Mouse (Mus musculus): ENCODE results near the gene Epn3. TPM values are rescaled to one million over a fixed set of nuclear protein-coding genes. Genes with fewer than 3 reads are reported as not detected.

Gene Epn3
- total RNA-seq, 2 experiments from 2014 or later, result not detected

- ATAC-seq (replicated peaks; ENCODE audit: low FRiP score, poor library complexity, severe bottlenecking), result no peak
These were observed 739 bp downstream of the Epn3 start for GRCm38 (mm10) chr11:94499035-94499434.

- ATAC-seq (replicated peaks; ENCODE audit: low FRiP score, poor library complexity, severe bottlenecking), result no peak
These were observed 1.4 kb downstream of the Epn3 start for GRCm38 (mm10) chr11:94498093-94498996.

GRCm38 (mm10) chr11:94495415-94495814 is 4.4 kb downstream of the Epn3 start:
- no peak for ATAC-seq (replicated peaks; ENCODE audit: low FRiP score, poor library complexity, severe bottlenecking)

- no peak for ATAC-seq (replicated peaks; ENCODE audit: low FRiP score, poor library complexity, severe bottlenecking)
These were observed 8.1 kb downstream of the Epn3 start for GRCm38 (mm10) chr11:94491749-94492099.

GRCm38 (mm10) chr11:94491035-94491748 is 8.6 kb downstream of the Epn3 start:
- ATAC-seq (replicated peaks; ENCODE audit: low FRiP score, poor library complexity, severe bottlenecking), result no peak

GRCm38 (mm10) chr11:94489745-94490144 is 10.0 kb downstream of the Epn3 start:
- ATAC-seq (replicated peaks; ENCODE audit: low FRiP score, poor library complexity, severe bottlenecking), result no peak

GRCm38 (mm10) chr11:94488767-94489533 is 10.8 kb downstream of the Epn3 start:
- ATAC-seq (replicated peaks; ENCODE audit: low FRiP score, poor library complexity, severe bottlenecking), result no peak

GRCm38 (mm10) chr11:94486001-94486400 is 13.8 kb downstream of the Epn3 start, which contains the start of gene Spata20:
Gene Spata20, minus strand, starts transcription at chr11:94486179.
- ATAC-seq (replicated peaks; ENCODE audit: low FRiP score, poor library complexity, severe bottlenecking), result peak; percentile 77

- ATAC-seq (replicated peaks; ENCODE audit: low FRiP score, poor library complexity, severe bottlenecking), result no peak
These were observed 14.6 kb downstream of the Epn3 start for GRCm38 (mm10) chr11:94485223-94485622.

GRCm38 (mm10) chr11:94484636-94485035 is 15.1 kb downstream of the Epn3 start:
- ATAC-seq (replicated peaks; ENCODE audit: low FRiP score, poor library complexity, severe bottlenecking), result no peak

GRCm38 (mm10) chr11:94483921-94484320 is 15.9 kb downstream of the Epn3 start:
- ATAC-seq (replicated peaks; ENCODE audit: low FRiP score, poor library complexity, severe bottlenecking), result no peak

GRCm38 (mm10) chr11:94483436-94483835 is 16.3 kb downstream of the Epn3 start:
- no peak for ATAC-seq (replicated peaks; ENCODE audit: low FRiP score, poor library complexity, severe bottlenecking)

GRCm38 (mm10) chr11:94482738-94483137 is 17.0 kb downstream of the Epn3 start:
- ATAC-seq (replicated peaks; ENCODE audit: low FRiP score, poor library complexity, severe bottlenecking), result no peak

GRCm38 (mm10) chr11:94481963-94482362 is 17.8 kb downstream of the Epn3 start:
- no peak for ATAC-seq (replicated peaks; ENCODE audit: low FRiP score, poor library complexity, severe bottlenecking)

GRCm38 (mm10) chr11:94480382-94480781 is 19.4 kb downstream of the Epn3 start:
- no peak for ATAC-seq (replicated peaks; ENCODE audit: low FRiP score, poor library complexity, severe bottlenecking)

GRCm38 (mm10) chr11:94477651-94478050 is 22.1 kb downstream of the Epn3 start:
- ATAC-seq (replicated peaks; ENCODE audit: low FRiP score, poor library complexity, severe bottlenecking), result no peak

- no peak for ATAC-seq (replicated peaks; ENCODE audit: low FRiP score, poor library complexity, severe bottlenecking)
These were observed 24.1 kb downstream of the Epn3 start for GRCm38 (mm10) chr11:94475722-94476121.

GRCm38 (mm10) chr11:94474544-94474910 is 25.2 kb downstream of the Epn3 start:
- ATAC-seq (replicated peaks; ENCODE audit: low FRiP score, poor library complexity, severe bottlenecking), result no peak

- ATAC-seq (replicated peaks; ENCODE audit: low FRiP score, poor library complexity, severe bottlenecking), result peak; percentile 88
These were observed 25.8 kb downstream of the Epn3 start, which contains the start of gene Cacna1g for GRCm38 (mm10) chr11:94473707-94474543. Gene Cacna1g, minus strand, starts transcription at chr11:94474198.

Measured in erythroid progenitor cell, adult 5-6 weeks (primary cell).